1 mouse cellular context compared by ENCODE assay signal in the genomic region with DNA sequence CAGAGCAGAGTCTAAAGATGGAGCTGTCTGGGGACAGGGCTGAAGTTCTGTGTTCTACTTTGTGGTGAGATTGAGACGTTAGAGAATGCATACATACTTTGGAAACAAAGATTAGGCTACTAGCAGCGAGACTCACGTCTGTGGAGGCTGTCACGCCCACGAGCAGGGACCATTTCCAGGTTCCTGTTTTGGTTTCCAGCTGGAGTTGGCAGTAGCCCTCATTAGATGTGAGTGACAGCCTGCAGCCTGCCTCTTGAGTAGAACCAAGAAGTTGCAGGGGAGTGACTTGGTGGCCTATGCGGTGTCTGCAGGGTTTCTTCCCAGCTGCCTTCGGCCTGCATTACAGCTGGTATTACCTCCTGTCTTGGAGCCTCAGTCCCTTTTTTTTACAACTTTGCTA.
TF ChIP-seq lines count a peak whose summit lies in the region.

No protein-coding gene starts in this region.

TF ChIP-seq in MEL, 35 proteins besides CTCF, POLR2A, EP300 and RAD21:
- TF ChIP-seq MYC (IDR thresholded peaks at IDR 0.05; ENCODE audit: low read depth, low read length) (no peak), ZMIZ1 (IDR thresholded peaks at IDR 0.05; ENCODE audit: low read depth, low read length) (no peak), TBP (IDR thresholded peaks at IDR 0.05; ENCODE audit: low read depth, low read length) (no peak), ETS1 (IDR thresholded peaks at IDR 0.05; ENCODE audit: low read depth, low read length) (peak; percentile 55; the same call in 1 of the 2 replicates), RCOR1 (IDR thresholded peaks at IDR 0.05; ENCODE audit: low read depth, low read length) (no peak), SMC3 (IDR thresholded peaks at IDR 0.05; ENCODE audit: low read depth, low read length) (no peak), POLR2AphosphoS2 (IDR thresholded peaks at IDR 0.05; ENCODE audit: low read length) (no peak), MXI1 (IDR thresholded peaks at IDR 0.05; ENCODE audit: low read depth, low read length) (peak; percentile 61; the same call in 1 of the 2 replicates), SIN3A (IDR thresholded peaks at IDR 0.05; ENCODE audit: low read length) (peak; percentile 66), MAX (IDR thresholded peaks at IDR 0.05; ENCODE audit: low read length) (0 out of 2 replicates have a peak, but pooled peaks have one; percentile 25)
TF ChIP-seq in MEL: peak in this region for 4.
